ENCODE assay signal across 27 mouse cellular contexts in the genomic region with DNA sequence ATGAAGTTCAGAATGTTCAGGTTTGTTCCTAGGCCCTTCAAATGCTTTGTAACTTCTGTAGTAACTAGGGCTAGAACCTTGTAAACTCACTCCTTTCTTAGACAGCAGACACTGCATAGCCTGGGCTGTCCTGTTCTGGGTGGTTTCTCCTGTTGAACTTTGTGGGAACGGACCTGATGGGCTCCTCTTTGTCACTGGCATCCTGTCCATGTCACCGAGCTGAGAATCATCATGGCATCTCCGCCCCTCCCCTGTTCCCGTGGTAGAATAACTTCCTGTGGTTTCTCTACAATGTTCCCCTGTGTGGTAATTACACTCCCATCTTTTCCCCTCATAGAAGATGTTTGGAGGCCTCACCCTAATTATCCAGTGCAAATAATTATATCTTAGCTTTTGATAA. TPM values are rescaled to one million over a fixed set of nuclear protein-coding genes. Genes with fewer than 3 reads are reported as not detected.
DNase-seq lines count a peak whose midpoint lies in the region; ATAC-seq lines count a peak whose summit lies in the region.
"Had no signal": no experiment of that assay in that cellular context is flagged by ENCODE, and none has a peak within 500 bp of the region (broad histone marks: within the 10 kb centered on the region; RNA-seq: fewer than 3 reads in every experiment).

No protein-coding gene starts in this region.

- no peak overlapping the region for H3K4me3 ChIP-seq in heart, embryonic 15.5 days
- H3K4me3 ChIP-seq: embryonic facial prominence, embryonic 12.5 days; forebrain, embryonic 15.5 days; hindbrain, embryonic 12.5 days; limb, embryonic 13.5 days; liver, embryonic 15.5 days; myocyte had no signal

- 69% methylated on average over 4 of the region's 4 CpGs for WGBS in heart, embryonic 15.5 days

- no peaks in the 10 kb centered on the region for H3K9me3 ChIP-seq in heart, embryonic 15.5 days (replicated peaks)
- H3K9me3 ChIP-seq: embryonic facial prominence, embryonic 12.5 days; forebrain, embryonic 15.5 days; hindbrain, embryonic 12.5 days; limb, embryonic 13.5 days; liver, embryonic 15.5 days had no signal

- peaks cover 24% of the 10 kb centered on the region for H3K4me1 ChIP-seq in heart, embryonic 15.5 days (replicated peaks)
- H3K4me1 ChIP-seq: embryonic facial prominence, embryonic 12.5 days; forebrain, embryonic 15.5 days had no signal

- no peaks in the 10 kb centered on the region for H3K27me3 ChIP-seq in heart, embryonic 15.5 days
- H3K27me3 ChIP-seq: embryonic facial prominence, embryonic 12.5 days; forebrain, embryonic 15.5 days; hindbrain, embryonic 12.5 days; limb, embryonic 13.5 days; liver, embryonic 15.5 days had no signal

- H3K9ac ChIP-seq in heart, embryonic 15.5 days, result no peak overlapping the region
- H3K9ac ChIP-seq: embryonic facial prominence, embryonic 12.5 days; forebrain, embryonic 15.5 days; hindbrain, embryonic 12.5 days; limb, embryonic 13.5 days; liver, embryonic 15.5 days had no signal

- H3K27ac ChIP-seq in heart, embryonic 15.5 days, result peak overlapping the region; percentile 57
- H3K27ac ChIP-seq: embryonic facial prominence, embryonic 12.5 days; forebrain, embryonic 15.5 days; hindbrain, embryonic 12.5 days; limb, embryonic 13.5 days; liver, embryonic 15.5 days had no signal

- H3K36me3 ChIP-seq in heart, embryonic 15.5 days, result no peaks in the 10 kb centered on the region
- H3K36me3 ChIP-seq: embryonic facial prominence, embryonic 12.5 days; forebrain, embryonic 15.5 days; hindbrain, embryonic 12.5 days; limb, embryonic 13.5 days; liver, embryonic 15.5 days had no signal

- no peak for DNase-seq in heart, adult 8-10 months (ENCODE audit: low spot score)
- DNase-seq in T-cell, adult 2 months (ENCODE audit: low spot score), result peak; percentile 38
- peak; percentile 65 for DNase-seq in thymus, postnatal 14 days
- no peak for DNase-seq in spleen, postnatal 36 days (ENCODE audit: low spot score in 2 of 2)
- DNase-seq in ovary, adult 18-20 months (ENCODE audit: low spot score), result no peak
- DNase-seq in layer of hippocampus, adult 18-20 months (ENCODE audit: low spot score in 2 of 2), result no peak
- DNase-seq: adrenal gland, adult 2 months; cerebellum, adult 18-20 months; heart, adult 18-20 months; kidney, postnatal 10 days; layer of hippocampus, adult 9-11 months; lung, postnatal 14 days; midbrain, embryonic 14.5 days; right cerebral cortex, adult 18-20 months had no signal

- ATAC-seq in heart, embryonic 15.5 days (replicated peaks; ENCODE audit: insufficient number of reproducible peaks, insufficient read depth, low FRiP score, low read depth), result no peak
- ATAC-seq in inflammation-experienced regulatory T-cells, adult 6 months, result peak; percentile 30
- ATAC-seq: forebrain, embryonic 15.5 days; intestine, postnatal 0 days had no signal

- no peak overlapping the region for H3K4me2 ChIP-seq in heart, embryonic 15.5 days
- H3K4me2 ChIP-seq: embryonic facial prominence, embryonic 12.5 days; forebrain, embryonic 15.5 days; hindbrain, embryonic 12.5 days; limb, embryonic 13.5 days; liver, embryonic 15.5 days had no signal

RNA-seq across cellular contexts. Expression of gene P2ry13, which starts 4.7 kb away (rescaled TPM):
- 0.78 and 1.1 TPM in 2 replicates for polyA plus RNA-seq in heart, embryonic 15.5 days (2015; fragmentation: Nextera tagmentation; extraction: Ambion mirVana)
- total RNA-seq in heart, adult 8-10 months (2022), result 1 to 10 TPM in 1 of 4 experiments, under 1 TPM in 3; 0.49 to 1.4 (median 0.76) TPM
- under 1 TPM in 1 of 3 experiments, not detected in 2; 0.60 TPM for polyA plus RNA-seq in inflammation-experienced regulatory T-cells, adult 6 months (2017; shearing (Covaris generic))
- total RNA-seq in layer of hippocampus, adult 18-20 months (2021), result 1 to 10 TPM; 7.9 to 9.8 TPM
- total RNA-seq: MEL had no signal
- polyA plus RNA-seq: myocyte had no signal

RNA-seq across cellular contexts. Expression of gene Gpr87, which starts 11.0 kb away (rescaled TPM):
- 0.14 and 0.16 TPM in 2 replicates for polyA plus RNA-seq in heart, embryonic 15.5 days (2015; fragmentation: Nextera tagmentation; extraction: Ambion mirVana)
- total RNA-seq in heart, adult 8-10 months (2022), result not detected
- not detected for polyA plus RNA-seq in inflammation-experienced regulatory T-cells, adult 6 months (2017; shearing (Covaris generic))
- total RNA-seq in layer of hippocampus, adult 18-20 months (2021), result not detected
- total RNA-seq: adrenal gland, adult 2 months; heart, adult 18-20 months; left cerebral cortex, adult 8-10 months; MEL had no signal
- polyA plus RNA-seq: adrenal gland, adult 2 months; cortical plate, adult 2 months; hindbrain, embryonic 12.5 days; intestine, postnatal 0 days; liver, embryonic 15.5 days; myocyte; small intestine, adult 2 months had no signal

RNA-seq across cellular contexts. Expression of gene P2ry14, which starts 52.5 kb away (rescaled TPM):
- polyA plus RNA-seq in heart, embryonic 15.5 days (2015; fragmentation: Nextera tagmentation; extraction: Ambion mirVana), result 2.5 and 3.1 TPM in 2 replicates
- total RNA-seq in heart, adult 8-10 months (2022), result 1 to 10 TPM; 2.0 to 4.6 (median 2.9) TPM
- 1 to 10 TPM; 2.8 to 3.6 (median 3.3) TPM for polyA plus RNA-seq in inflammation-experienced regulatory T-cells, adult 6 months (2017; shearing (Covaris generic))
- total RNA-seq in layer of hippocampus, adult 18-20 months (2021), result 1 to 10 TPM; 1.4 to 2.0 TPM

RNA-seq across cellular contexts. Expression of gene P2ry12, which starts 56.7 kb away (rescaled TPM):
- 0.84 and 1.2 TPM in 2 replicates for polyA plus RNA-seq in heart, embryonic 15.5 days (2015; fragmentation: Nextera tagmentation; extraction: Ambion mirVana)
- 1 to 10 TPM; 1.2 to 5.1 (median 4.4) TPM for total RNA-seq in heart, adult 8-10 months (2022)
- under 1 TPM in 2 of 3 experiments, not detected in 1; 0.31 to 0.44 TPM for polyA plus RNA-seq in inflammation-experienced regulatory T-cells, adult 6 months (2017; shearing (Covaris generic))
- 10 to 100 TPM; 42.4 to 44.3 TPM for total RNA-seq in layer of hippocampus, adult 18-20 months (2021)
- total RNA-seq: MEL had no signal
- polyA plus RNA-seq: myocyte had no signal

Comparison
In these comparisons a context has a peak if more than half of its experiments do, and no peak if none do; other contexts are left out.
1. DNase-seq: peak in T-cell, adult 2 months (single experiment) and thymus, postnatal 14 days (single experiment); none in heart, adult 8-10 months (single experiment), spleen, postnatal 36 days (0 of 2), ovary, adult 18-20 months (single experiment) and layer of hippocampus, adult 18-20 months (0 of 2).